Mouse (Mus musculus) liver, adult 2 months (tissue): ENCODE measurements around the gene Mylk4.

ENCODE experiments used
- CTCF ChIP-seq: fragments of 200-500 bp; IDR thresholded peaks from 2 replicates; pipeline ENCODE4 v1.5.1; 2011; ENCODE audit warnings: low read depth, low read length, control low read depth
- POLR2A ChIP-seq: fragments of 200-500 bp; IDR thresholded peaks from 2 replicates; pipeline ENCODE4 v1.6.1; 2011; ENCODE audit warnings: low read length, control low read depth; ENCODE audit not compliant: insufficient read depth; ENCODE audit errors: extremely low read depth

- no peak for TF ChIP-seq CTCF
- TF ChIP-seq POLR2A: no peak
Observed at GRCm38 (mm10) chr13:32794619-32795018, 10.9 kb upstream of the Mylk4 start.
